Mouse (Mus musculus) urinary bladder, postnatal 25 days (tissue): ENCODE measurements around the gene Rapsn.
"Not testable (repeated sequence)": the region's sequence is repeated elsewhere in the genome, so short reads cannot be mapped to it uniquely, and the experiment has no call there.

ENCODE experiments used
- DNase-seq: peaks from one replicate; pipeline ENCODE4 v3.0.0; 2022; ENCODE audit warnings: low spot score

Rapsn gene

GRCm38 (mm10) chr2:91035385-91035784, at the start of gene Rapsn:
Gene Rapsn, plus strand, starts transcription at chr2:91035620.
- DNase-seq: no peak

GRCm38 (mm10) chr2:90986055-90986454, 49.4 kb upstream of the Rapsn start:
- no peak for DNase-seq

GRCm38 (mm10) chr2:91008536-91008935, 26.9 kb upstream of the Rapsn start:
- no peak for DNase-seq

GRCm38 (mm10) chr2:91013881-91014280, 21.5 kb upstream of the Rapsn start:
- no peak for DNase-seq

DNA sequence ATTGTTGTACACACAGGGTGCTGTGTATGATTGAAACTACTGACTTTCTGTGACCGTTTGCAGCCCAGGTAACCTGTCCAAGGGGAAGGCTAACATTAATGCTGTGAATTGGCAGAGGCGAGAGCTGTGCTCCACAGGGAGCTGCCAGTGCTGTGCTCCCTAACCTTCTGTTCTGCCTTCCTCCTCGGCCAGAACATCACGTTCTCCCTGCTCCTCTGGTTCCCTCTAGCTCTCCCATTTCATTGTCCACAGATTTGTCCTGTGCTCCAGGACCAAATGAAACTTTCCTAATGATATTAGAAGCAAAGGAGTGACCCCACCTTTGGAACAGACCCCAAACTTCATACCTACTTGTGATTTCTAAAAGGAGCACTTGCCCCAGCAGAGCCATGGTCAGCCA, 20.0 kb upstream of the Rapsn start:
- DNase-seq: no peak

- DNase-seq: no peak
Measured at GRCm38 (mm10) chr2:91018061-91018788, 17.2 kb upstream of the Rapsn start.

DNA sequence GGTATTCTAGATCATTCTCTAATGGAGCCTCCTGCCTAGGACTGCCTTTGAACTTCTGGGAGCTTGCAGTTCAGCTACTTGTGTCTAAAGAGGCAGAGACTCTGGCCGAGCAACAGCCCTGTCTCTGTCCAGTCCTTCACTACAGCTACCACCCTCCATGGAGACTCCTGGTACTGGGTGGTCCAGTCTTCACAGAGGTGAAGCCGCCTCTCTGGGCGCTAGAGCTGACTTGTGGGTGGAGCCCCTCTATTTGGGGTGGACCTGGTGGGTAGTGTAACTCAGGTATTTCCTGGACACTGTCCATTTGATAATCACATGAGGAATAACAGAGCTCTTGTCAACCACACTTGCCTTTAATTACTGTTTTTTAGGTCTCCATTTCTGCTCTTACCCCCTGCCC, 15.5 kb upstream of the Rapsn start:
- DNase-seq: no peak

- not testable (repeated sequence) for DNase-seq
Measured at GRCm38 (mm10) chr2:91022266-91022665, 13.2 kb upstream of the Rapsn start.

DNA sequence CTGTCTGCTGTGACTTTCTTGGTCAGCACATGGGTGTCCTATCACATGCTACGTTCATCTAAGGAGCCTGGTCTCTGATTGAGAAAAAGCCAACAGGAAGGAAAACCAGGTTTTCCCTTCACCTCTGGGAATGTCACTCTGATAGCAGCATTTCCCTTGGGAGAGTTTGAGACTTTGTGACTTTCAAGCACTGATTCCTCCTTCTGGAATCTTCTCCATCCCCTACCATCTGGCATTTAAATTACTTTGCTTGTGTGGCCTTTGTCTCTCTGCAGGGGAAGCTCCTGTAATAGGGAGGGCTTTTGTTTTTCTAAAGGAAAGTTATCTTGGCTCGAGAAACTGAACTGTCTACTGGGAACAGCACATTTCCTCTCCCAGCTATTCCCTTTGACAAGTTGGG, 12.3 kb upstream of the Rapsn start:
- DNase-seq: no peak

- DNase-seq: no peak
Measured at GRCm38 (mm10) chr2:91023956-91024355, 11.5 kb upstream of the Rapsn start.

GRCm38 (mm10) chr2:91025081-91025516, 10.3 kb upstream of the Rapsn start:
- no peak for DNase-seq

GRCm38 (mm10) chr2:91026491-91026890, 8.9 kb upstream of the Rapsn start:
- no peak for DNase-seq

DNA sequence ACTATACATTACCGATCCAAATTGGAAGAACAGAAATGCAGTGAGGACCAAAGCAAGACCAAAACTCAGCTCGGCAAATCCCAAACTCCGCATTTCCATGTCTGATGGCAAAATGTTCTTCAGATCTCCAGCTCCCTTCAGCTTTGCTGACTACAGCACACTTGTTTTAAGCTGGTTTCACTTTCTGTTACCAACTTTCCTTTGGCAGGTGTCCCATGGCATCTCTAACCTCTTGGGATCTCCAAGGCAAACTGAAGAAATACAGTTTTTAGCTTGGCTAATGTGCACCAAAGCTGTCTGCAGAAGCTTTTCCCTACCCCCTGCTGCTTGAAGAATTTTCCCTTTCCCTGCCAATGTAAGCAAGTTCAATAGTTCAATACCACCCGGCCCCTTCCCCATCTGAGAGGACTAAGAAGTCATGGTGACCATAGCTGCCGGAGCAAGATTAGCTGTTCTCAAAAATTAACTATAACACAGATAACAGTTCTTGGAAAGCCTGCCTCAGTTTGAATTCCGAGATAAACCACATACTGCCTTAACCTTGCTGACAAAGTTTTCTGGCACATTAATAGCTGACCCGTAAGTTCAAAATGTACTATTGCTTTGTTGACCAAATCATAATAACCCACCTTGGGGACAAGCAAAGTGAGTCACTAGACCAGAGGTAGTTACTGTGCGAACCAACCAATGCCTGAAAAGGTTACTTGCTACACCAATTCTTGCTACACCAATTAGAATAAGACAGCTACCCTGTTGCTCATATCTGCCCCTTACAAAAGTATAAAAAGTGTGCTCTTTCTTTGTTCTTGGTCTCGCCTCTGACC, 7.8 kb upstream of the Rapsn start:
- no peak for DNase-seq

- no peak for DNase-seq
Measured at GRCm38 (mm10) chr2:91031216-91031615, 4.2 kb upstream of the Rapsn start.

DNA sequence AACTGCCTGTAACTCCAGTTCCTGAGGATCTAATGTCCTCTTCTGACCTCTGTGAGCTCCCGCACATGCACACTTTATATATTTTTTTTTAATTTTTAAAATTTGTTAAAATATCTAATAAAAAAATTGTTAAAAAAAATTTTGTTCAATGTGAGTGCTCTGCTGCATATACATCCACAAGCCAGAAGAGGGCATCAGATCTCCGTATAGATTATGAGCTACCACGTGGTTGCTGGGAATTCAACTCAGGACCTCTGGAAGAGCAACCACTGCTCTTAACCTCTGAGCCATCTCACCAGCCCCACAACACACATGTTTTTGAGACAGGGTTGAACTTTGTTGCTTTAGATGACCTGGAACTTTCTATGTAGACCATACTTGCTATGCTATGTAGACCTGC, 2.4 kb upstream of the Rapsn start:
- DNase-seq: no peak

GRCm38 (mm10) chr2:91041786-91042185, 6.4 kb downstream of the Rapsn start:
- DNase-seq: no peak

DNA sequence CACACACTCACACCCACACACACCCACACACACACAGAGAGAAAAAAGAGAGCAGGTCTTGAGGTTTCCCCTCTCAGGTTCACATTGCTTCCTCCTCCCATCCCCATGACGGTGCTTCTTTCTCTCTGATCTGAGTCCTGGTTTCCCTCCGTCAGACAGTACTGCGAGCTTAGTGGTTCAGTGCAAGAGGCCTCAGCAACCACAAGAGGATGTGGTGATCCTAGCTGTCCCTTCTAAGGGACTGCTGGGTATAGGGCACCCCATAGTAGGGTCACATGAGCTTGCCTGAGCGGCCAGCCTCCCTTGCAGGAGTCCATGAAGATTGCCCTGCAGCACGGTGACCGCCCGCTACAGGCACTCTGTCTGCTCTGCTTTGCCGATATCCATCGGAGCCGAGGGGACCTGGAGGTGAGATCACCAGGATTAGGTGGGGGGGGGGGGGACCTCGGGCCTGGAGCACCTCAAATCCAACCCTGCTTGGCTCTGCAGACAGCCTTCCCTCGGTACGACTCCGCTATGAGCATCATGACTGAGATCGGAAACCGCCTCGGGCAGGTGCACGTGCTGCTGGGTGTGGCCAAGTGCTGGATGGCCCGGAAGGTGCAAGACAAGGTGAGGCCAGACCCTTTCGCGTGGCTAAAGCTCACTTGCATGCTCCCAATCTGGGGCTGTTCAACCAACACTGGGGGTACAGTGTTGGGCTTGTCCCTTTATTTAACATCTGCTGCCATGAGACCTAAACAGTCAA, 7.4 kb downstream of the Rapsn start:
- DNase-seq: no peak

- no peak for DNase-seq
Measured at GRCm38 (mm10) chr2:91044727-91045126, 9.3 kb downstream of the Rapsn start.

GRCm38 (mm10) chr2:91045805-91046204, 10.4 kb downstream of the Rapsn start:
- DNase-seq: not testable (repeated sequence)

GRCm38 (mm10) chr2:91047359-91047758, 11.9 kb downstream of the Rapsn start:
- DNase-seq: no peak

DNA sequence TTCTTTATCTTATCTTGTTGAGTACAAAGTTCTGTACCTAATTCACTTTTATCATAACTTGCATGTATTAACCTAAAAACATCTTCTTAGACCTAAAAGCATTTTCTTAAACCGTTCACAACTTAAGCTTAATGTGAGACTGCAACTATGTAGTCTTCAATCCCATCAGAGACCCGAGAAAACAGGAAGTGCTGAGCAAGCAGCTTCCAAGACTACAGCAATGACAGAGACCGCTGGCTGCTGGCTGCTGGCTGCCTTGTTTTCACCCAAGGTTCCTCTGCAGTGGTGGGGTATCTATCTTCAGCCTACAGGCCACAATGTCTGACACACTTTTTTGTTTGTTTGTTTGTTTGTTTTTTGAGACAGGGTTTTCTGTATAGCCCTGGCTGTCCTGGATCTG, 16.5 kb downstream of the Rapsn start:
- DNase-seq: no peak

DNA sequence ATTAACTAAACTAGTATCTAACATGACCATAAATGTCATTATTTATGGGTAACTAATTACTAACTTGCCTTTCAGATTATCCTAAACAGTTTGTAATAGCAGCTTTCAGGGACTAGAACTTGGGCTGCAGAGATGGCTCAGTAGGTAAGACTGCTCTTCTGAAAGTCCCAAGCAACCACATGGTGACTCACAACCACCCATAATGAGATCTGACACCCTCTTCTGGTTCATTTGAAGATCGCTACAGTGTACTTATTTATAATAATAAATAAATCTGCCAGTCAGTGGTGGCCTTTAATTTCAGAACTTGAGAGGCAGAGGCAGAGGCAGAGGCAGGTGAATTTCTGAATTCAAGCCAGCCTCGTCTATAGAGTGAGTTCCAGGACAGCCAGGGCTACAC, 17.3 kb downstream of the Rapsn start:
- no peak for DNase-seq
